Mouse (Mus musculus): ENCODE data around the gene Cd24a.

DNA sequence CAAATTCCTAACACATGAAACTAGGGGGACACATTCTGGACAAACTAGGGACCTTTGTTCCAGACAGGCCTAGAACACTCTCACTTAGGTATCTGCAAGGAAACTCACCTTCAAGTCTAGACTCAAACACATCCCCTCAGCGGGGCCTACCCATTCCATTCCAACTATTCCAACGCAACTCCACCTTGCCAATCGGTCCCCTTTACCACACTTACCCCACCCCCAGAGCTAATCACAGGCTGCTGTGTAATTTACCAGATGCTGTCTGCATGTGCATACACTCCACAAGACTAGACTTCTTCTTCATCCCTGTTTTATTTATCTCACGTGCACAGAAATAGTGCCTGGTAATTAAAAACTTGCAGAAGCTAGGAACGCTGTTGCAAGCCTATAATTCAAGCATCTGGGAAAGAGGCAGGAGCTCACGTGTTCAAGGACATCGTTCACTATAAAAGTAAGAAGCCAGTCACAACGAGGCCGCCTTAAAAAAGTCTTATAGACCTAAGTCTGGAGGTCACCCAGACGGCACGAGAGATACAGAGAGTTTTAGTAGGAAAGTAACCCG, 38.3 kb upstream of the Cd24a start:
- no peak for TF ChIP-seq GATA1 (IDR thresholded peaks at IDR 0.05; ENCODE audit: low read length)
- TF ChIP-seq TAL1 (IDR thresholded peaks at IDR 0.05; ENCODE audit: low read length): no peak
